Mouse (Mus musculus) stomach, embryonic 14.5 days (tissue): ENCODE results near the gene Ctnna3. TPM values are rescaled to one million over a fixed set of nuclear protein-coding genes. Genes with fewer than 3 reads are reported as not detected.

Experiments used
- ATAC-seq: fragments of 200-750 bp; cut with Nextera tagmentation; 2 replicates; pipeline ENCODE4 v1.8.0; 2017; ENCODE audit warnings: low read depth, moderate TSS enrichment; ENCODE audit not compliant: insufficient number of reproducible peaks, insufficient read depth, low FRiP score
- H3K27ac ChIP-seq: fragments of 300-500 bp; sonication (generic); 2 replicates; pipeline ENCODE4 v1.5.1; 2014; ENCODE audit warnings: mild to moderate bottlenecking, low read length, moderate library complexity, mixed read lengths
- H3K27me3 ChIP-seq: fragments of 300-500 bp; sonication (generic); 2 replicates; pipeline ENCODE4 v1.6.1; 2014; ENCODE audit warnings: low read length, control low read depth, mixed read lengths; ENCODE audit not compliant: control insufficient read depth, insufficient read depth
- H3K36me3 ChIP-seq: fragments of 300-500 bp; sonication (generic); 2 replicates; pipeline ENCODE4 v1.6.1; 2014; ENCODE audit warnings: mild to moderate bottlenecking, control low read depth, low read length, moderate library complexity, mixed read lengths; ENCODE audit not compliant: control insufficient read depth, insufficient read depth
- H3K4me1 ChIP-seq: fragments of 300-500 bp; sonication (generic); 2 replicates; pipeline ENCODE4 v1.6.1; 2014; ENCODE audit warnings: low read length, control low read depth, mixed read lengths; ENCODE audit not compliant: control insufficient read depth, insufficient read depth
- H3K4me2 ChIP-seq: fragments of 300-500 bp; sonication (generic); replicated peaks from 2 replicates; pipeline ENCODE4 v1.6.1; 2014; ENCODE audit warnings: low read depth, low read length, control low read depth
- H3K4me3 ChIP-seq: fragments of 300-500 bp; sonication (generic); 2 replicates; pipeline ENCODE4 v1.5.1; 2014; ENCODE audit warnings: low read depth, low read length, control low read depth
- H3K9ac ChIP-seq: fragments of 300-500 bp; sonication (generic); replicated peaks from 2 replicates; pipeline ENCODE4 v1.6.1; 2014; ENCODE audit warnings: low read depth, mild to moderate bottlenecking, control low read depth, low read length, moderate library complexity, mixed read lengths
- H3K9me3 ChIP-seq: fragments of 300-500 bp; sonication (generic); 2 replicates; pipeline ENCODE4 v1.6.1; 2016; ENCODE audit warnings: low read depth, low read length, control low read depth; ENCODE audit not compliant: control insufficient read depth
- WGBS: fragments of 180-500 bp; shearing (Covaris S2); extraction: QIAGEN DNeasy Blood & Tissue Kit; methylation state at CpG from one replicate; pipeline ENCODE4 v1.1.7; 2014; 5-methylcytosine and 5-hydroxymethylcytosine counted together
- polyA plus RNA-seq: library from polyadenylated mRNA; unstranded; fragments of >200 nt; fragmentation: Nextera tagmentation; extraction: Ambion mirVana; gene quantifications from 2 replicates; pipeline ENCODE4 v1.2.1, GENCODE M21; 2014

The Ctnna3 gene
- polyA plus RNA-seq, 1 experiment from 2014 or later = 0.78 TPM

DNA sequence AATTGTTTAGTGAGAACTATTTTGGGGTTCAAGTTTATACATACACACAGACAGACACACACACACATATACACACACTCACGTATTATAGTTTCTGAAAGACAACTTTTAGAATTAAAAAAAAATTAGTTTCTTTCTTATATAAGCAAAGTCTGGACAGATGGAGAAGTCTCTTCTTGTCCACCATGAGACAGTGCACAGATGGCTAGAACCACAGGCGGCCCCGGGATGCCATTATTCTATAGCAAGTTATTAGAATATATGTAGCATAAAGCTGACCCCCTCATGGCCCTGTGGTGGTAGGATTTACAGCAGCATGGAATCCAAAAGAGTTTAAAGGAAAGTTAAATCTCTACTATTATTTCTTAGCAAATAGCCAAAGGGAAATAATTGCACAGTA is 223.7 kb downstream of the Ctnna3 start:
- Histone ChIP-seq H3K27me3 (no peaks in the 10 kb centered on the region), H3K4me2 (no peak overlapping the region), H3K4me1 (no peaks in the 10 kb centered on the region), H3K9me3 (no peaks in the 10 kb centered on the region), H3K27ac (no peak overlapping the region), H3K36me3 (no peaks in the 10 kb centered on the region), H3K9ac (no peak overlapping the region), H3K4me3 (no peak overlapping the region)
- 84% methylated on average over 3 of the region's 3 CpGs for WGBS
- ATAC-seq = no peak

DNA sequence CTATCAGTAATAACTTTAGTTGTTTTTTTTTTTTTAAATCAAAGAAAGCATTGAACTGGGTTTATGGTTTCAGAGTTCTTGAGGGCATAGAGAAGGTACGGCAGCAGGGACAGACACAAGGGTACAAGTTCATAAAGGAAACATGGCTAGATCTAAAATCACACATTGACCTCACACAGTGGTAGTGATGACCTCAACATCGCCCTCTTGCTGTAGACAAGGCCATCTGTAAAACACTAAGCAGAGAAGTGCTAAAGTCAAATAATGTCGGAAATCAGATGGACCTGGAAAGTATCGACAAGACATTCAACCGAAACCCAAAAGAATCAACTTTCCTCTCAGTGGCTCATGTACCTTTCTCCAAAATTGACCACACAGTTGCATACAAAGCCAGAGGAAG is 224.7 kb downstream of the Ctnna3 start:
- Histone ChIP-seq H3K27ac (no peak overlapping the region), H3K4me1 (no peaks in the 10 kb centered on the region), H3K36me3 (no peaks in the 10 kb centered on the region), H3K9me3 (no peaks in the 10 kb centered on the region), H3K9ac (no peak overlapping the region), H3K4me3 (no peak overlapping the region), H3K4me2 (no peak overlapping the region), H3K27me3 (no peaks in the 10 kb centered on the region)
- ATAC-seq = no peak
- 90% methylated on average over 5 of the region's 5 CpGs for WGBS

DNA sequence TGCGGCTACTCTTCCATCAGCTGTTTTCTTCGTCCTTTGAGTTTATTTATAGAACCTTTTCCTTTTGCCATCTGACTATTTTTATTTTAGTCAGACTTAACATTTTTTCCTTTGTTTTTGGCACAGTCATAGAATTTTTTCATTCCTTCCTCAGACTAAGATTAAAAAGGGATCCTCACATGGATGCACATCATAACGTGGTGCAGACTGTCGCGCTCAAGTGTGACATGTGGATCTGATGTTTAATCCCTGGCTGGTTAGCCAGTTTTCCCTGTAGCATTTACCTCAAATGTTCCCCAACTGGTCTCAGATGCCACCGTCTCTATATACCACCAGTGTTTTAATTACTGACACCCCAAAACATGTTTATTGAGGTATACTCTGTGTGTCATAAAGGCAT is 246.4 kb downstream of the Ctnna3 start:
- no peaks in the 10 kb centered on the region for H3K27me3 ChIP-seq
- H3K4me2 ChIP-seq = no peak overlapping the region
- WGBS = 90% methylated on average over 6 of the region's 6 CpGs
- no peak overlapping the region for H3K9ac ChIP-seq
- H3K4me1 ChIP-seq = no peaks in the 10 kb centered on the region
- no peaks in the 10 kb centered on the region for H3K9me3 ChIP-seq
- H3K36me3 ChIP-seq = no peaks in the 10 kb centered on the region
- no peak for ATAC-seq
- no peak overlapping the region for H3K4me3 ChIP-seq
- H3K27ac ChIP-seq = no peak overlapping the region

GRCm38 (mm10) chr10:63689233-63689632 is 259.3 kb downstream of the Ctnna3 start:
- 43% methylated on average over 3 of the region's 3 CpGs for WGBS
- ATAC-seq = no peak

GRCm38 (mm10) chr10:63689651-63690050 is 259.8 kb downstream of the Ctnna3 start:
- Histone ChIP-seq H3K4me3 (no peak overlapping the region), H3K27me3 (no peaks in the 10 kb centered on the region), H3K4me2 (no peak overlapping the region), H3K9me3 (no peaks in the 10 kb centered on the region), H3K27ac (no peak overlapping the region), H3K4me1 (no peaks in the 10 kb centered on the region), H3K36me3 (no peaks in the 10 kb centered on the region), H3K9ac (no peak overlapping the region)
- ATAC-seq = no peak
- WGBS = 71% methylated on average over 4 of the region's 4 CpGs

More at GRCm38 (mm10) chr10:63689233-63689632, 259.3 kb downstream of the Ctnna3 start:
- Histone ChIP-seq H3K9ac (no peak overlapping the region), H3K4me3 (no peak overlapping the region), H3K9me3 (no peaks in the 10 kb centered on the region), H3K4me2 (no peak overlapping the region), H3K27me3 (no peaks in the 10 kb centered on the region), H3K36me3 (no peaks in the 10 kb centered on the region), H3K4me1 (no peaks in the 10 kb centered on the region), H3K27ac (no peak overlapping the region)

DNA sequence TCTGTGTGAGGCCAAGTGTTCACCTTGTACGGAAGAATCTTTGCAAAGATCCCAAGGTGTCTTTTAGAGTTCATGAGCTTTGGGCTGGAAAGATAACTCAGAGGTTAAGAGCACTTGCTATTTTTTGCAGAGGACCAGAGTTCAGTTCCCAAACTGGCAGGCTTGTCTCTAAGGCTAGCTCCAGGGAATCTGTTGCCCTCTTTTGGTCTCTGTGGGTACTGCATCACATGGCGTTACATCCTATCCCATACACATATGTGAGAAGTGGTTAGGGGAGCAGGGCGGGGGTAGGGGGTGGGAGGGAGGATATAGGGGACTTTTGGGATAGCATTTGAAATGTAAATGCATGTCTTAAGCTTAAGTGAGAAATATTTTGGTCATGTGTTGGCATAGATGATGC is 262.1 kb downstream of the Ctnna3 start:
- Histone ChIP-seq H3K27ac (no peak overlapping the region), H3K27me3 (no peaks in the 10 kb centered on the region), H3K4me2 (no peak overlapping the region), H3K4me3 (no peak overlapping the region), H3K9me3 (no peaks in the 10 kb centered on the region), H3K4me1 (no peaks in the 10 kb centered on the region), H3K36me3 (no peaks in the 10 kb centered on the region), H3K9ac (no peak overlapping the region)
- ATAC-seq = no peak
- WGBS = 48% methylated on average over 3 of the region's 3 CpGs

DNA sequence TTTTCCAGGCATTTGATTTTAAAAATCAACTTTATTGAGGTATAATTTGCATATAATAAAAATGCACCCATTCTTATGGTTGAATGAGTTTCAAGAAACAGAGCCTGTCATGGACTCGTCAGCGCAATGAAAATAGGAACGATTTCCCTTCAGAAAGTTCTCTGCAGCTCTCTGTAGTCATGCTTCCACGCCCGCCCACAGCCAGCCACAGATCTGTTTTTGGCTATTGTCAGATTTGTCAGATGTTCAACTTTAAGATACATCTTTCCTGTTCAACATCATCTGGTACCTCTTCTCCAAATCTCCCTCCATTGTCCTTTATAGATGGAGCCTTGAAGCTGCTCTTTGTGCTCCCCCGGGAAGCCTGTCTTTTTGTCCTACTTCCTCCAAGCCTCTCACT is 280.3 kb downstream of the Ctnna3 start:
- no peak overlapping the region for H3K27ac ChIP-seq
- H3K4me1 ChIP-seq = no peaks in the 10 kb centered on the region
- H3K36me3 ChIP-seq = no peaks in the 10 kb centered on the region
- H3K4me2 ChIP-seq = no peak overlapping the region
- no peak overlapping the region for H3K9ac ChIP-seq
- no peaks in the 10 kb centered on the region for H3K27me3 ChIP-seq
- 92% methylated on average over 6 of the region's 6 CpGs for WGBS
- H3K9me3 ChIP-seq = no peaks in the 10 kb centered on the region
- no peak for ATAC-seq
- H3K4me3 ChIP-seq = no peak overlapping the region

- Histone ChIP-seq H3K27me3 (no peaks in the 10 kb centered on the region), H3K27ac (no peak overlapping the region), H3K9ac (no peak overlapping the region), H3K4me2 (no peak overlapping the region), H3K36me3 (no peaks in the 10 kb centered on the region), H3K9me3 (no peaks in the 10 kb centered on the region), H3K4me1 (no peaks in the 10 kb centered on the region), H3K4me3 (no peak overlapping the region)
- no peak for ATAC-seq
- WGBS = 43% methylated on average over 8 of the region's 8 CpGs
These were observed 282.6 kb downstream of the Ctnna3 start for GRCm38 (mm10) chr10:63712530-63712929.

DNA sequence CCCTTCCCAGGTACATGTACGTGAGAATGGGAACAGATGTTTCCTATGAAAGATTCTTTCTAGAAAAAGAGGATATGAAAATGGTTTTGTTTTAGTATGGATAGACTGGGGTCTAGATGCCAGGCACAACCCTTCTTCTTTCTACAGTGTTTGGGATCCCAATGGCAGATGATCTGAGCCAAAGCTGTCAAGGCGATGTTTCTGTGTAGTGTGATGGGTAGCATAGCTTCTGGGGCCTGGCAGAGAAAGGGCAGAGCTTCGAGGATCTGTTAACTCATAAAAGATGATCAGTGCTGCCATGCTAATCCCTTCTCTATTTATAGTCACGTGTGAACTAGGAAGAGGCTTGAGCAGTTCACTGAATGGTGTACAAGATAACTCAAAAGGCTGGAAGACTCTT is 284.3 kb downstream of the Ctnna3 start:
- no peak overlapping the region for H3K4me2 ChIP-seq
- WGBS = 71% methylated on average over 4 of the region's 4 CpGs
- H3K4me3 ChIP-seq = no peak overlapping the region
- H3K9me3 ChIP-seq = no peaks in the 10 kb centered on the region
- no peaks in the 10 kb centered on the region for H3K4me1 ChIP-seq
- H3K27me3 ChIP-seq = no peaks in the 10 kb centered on the region
- no peak overlapping the region for H3K9ac ChIP-seq
- H3K27ac ChIP-seq = no peak overlapping the region
- ATAC-seq = no peak
- no peaks in the 10 kb centered on the region for H3K36me3 ChIP-seq
